Mouse (Mus musculus): ENCODE data around the gene Tmem178b.

DNA sequence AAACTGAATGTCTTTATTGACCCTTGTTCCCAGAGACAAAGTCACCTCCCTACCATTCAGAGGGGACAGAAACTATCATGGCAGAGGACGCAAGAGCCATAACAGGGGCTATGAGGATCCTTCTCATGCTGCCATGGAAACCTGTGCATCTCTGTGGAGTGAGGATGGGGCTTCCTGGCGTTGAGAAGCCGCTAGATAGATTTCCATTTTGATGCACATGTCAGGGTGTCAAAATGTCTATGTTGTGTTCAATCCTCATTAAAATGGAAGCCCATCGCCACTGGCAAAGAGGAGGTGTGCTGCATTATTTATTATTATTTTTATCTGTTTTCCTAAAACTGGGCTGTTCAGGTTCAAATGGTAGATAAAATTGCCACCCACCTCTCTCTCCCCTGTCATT, 307.5 kb downstream of the Tmem178b start:
- TF ChIP-seq MAFK (IDR thresholded peaks at IDR 0.05; ENCODE audit: insufficient read depth, low read depth, low read length) (no peak), ZC3H11A (IDR thresholded peaks at IDR 0.05; ENCODE audit: borderline replicate concordance, low read depth, low read length) (no peak), ZNF384 (IDR thresholded peaks at IDR 0.05; ENCODE audit: low read depth, low read length) (no peak), HCFC1 (IDR thresholded peaks at IDR 0.05; ENCODE audit: borderline replicate concordance, insufficient read depth, low read length) (no peak)

Data from ES-E14 (cell line).